Mouse (Mus musculus): Measurements from ENCODE around the gene Hydin. TPM values are rescaled to one million over a fixed set of nuclear protein-coding genes. Genes with fewer than 3 reads are reported as not detected.

The Hydin gene
- 0.20 and 0.32 TPM in 2 replicates for polyA plus RNA-seq (2012; rRNA removed)

GRCm38 (mm10) chr8:110266741-110267140 is at the start of gene Hydin:
TSS of gene Hydin (plus strand) at chr8:110266977.

DNA sequence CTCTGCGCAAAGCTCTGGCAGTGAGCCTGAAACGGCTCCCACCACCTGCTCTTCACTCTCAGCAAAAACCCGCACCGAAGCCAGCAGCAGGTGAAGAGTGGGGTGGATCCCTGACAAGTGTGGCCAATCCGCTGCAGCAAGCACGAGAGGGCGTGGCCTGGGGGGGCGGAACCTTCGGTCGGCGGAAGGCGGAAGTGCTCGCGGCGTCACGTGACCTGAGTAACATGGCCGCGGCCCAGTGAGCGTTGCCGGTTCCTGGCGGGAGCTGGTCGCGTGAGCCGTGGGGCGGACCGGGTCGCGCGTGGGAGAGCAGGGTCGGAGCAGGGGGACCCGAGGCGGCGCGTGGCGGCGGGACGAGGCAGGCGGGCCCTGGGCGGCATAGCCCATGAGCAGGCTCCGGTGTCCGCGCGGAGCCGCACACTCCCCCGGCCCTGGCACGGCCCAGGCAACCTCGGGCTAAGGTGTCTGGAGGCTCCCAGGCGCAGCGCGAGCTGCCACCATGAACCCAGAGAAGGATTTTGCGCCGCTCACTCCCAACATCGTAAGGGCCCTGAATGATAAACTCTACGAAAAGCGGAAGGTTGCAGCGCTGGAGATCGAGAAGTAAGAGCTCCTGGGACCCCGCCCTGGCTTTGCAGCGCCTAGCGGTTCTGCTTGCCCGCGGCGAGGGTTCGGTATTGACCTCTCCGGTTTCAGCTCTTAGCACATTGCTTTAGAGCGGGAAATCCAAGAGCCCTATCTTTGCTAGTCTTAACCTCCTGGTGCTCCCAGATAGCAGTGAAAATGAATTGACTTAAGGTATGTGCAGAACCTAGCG is 351.8 kb downstream of the Hydin start, which contains the start of gene Vac14:
Vac14 (plus strand) TSS at position 195 of the 817 bp plus-strand sequence.

Other genes starting within 250 kb of the Hydin start
- gene Chst4, start 227.2 kb upstream of the Hydin start, polyA plus RNA-seq (2012; rRNA removed): not detected in 2 replicates
- 12.3 and 12.9 TPM in 2 replicates for gene Zfp612, start 187.2 kb upstream of the Hydin start, polyA plus RNA-seq (2012; rRNA removed)
- gene Gm21964, start 165.8 kb upstream of the Hydin start, polyA plus RNA-seq (2012; rRNA removed): not detected in 2 replicates
- gene Gm17720, start 164.2 kb upstream of the Hydin start, polyA plus RNA-seq (2012; rRNA removed): not detected in 2 replicates
- 34.0 and 35.5 TPM in 2 replicates for gene Calb2, start 98.8 kb upstream of the Hydin start, polyA plus RNA-seq (2012; rRNA removed)
- 10.7 and 11.5 TPM in 2 replicates for gene Cmtr2, start 51.3 kb upstream of the Hydin start, polyA plus RNA-seq (2012; rRNA removed)